Mouse (Mus musculus) thymus, adult 2 months (tissue): Measurements from ENCODE around the gene Snrnp25. TPM values are rescaled to one million over a fixed set of nuclear protein-coding genes. Genes with fewer than 3 reads are reported as not detected.
"Not testable (repeated sequence)": the region's sequence is repeated elsewhere in the genome, so short reads cannot be mapped to it uniquely, and the experiment has no call there.

Experiments used
- DNase-seq: peaks from one replicate; pipeline ENCODE4 v3.0.0; 2021
- H3K27ac ChIP-seq: fragments of 200-500 bp; 2 replicates; pipeline ENCODE4 v1.5.1; 2012; ENCODE audit warnings: low read length, control low read depth; ENCODE audit not compliant: control insufficient read depth, insufficient read depth
- H3K27me3 ChIP-seq: fragments of 200-500 bp; 2 replicates; pipeline ENCODE4 v1.6.1; 2012; ENCODE audit warnings: mild to moderate bottlenecking, low read length, moderate library complexity, mixed read lengths; ENCODE audit not compliant: control insufficient read depth, insufficient read depth
- H3K36me3 ChIP-seq: fragments of 200-500 bp; 2 replicates; pipeline ENCODE4 v1.6.1; 2012; ENCODE audit warnings: mild to moderate bottlenecking, low read length, moderate library complexity; ENCODE audit not compliant: control insufficient read depth, insufficient read depth
- H3K4me1 ChIP-seq: fragments of 200-500 bp; replicated peaks from 2 replicates; pipeline ENCODE4 v1.6.1; 2012; ENCODE audit warnings: low read length; ENCODE audit not compliant: control insufficient read depth, insufficient read depth
- H3K4me3 ChIP-seq: fragments of 200-500 bp; 2 replicates; pipeline ENCODE4 v1.5.1; 2012; ENCODE audit warnings: mild to moderate bottlenecking, low read length, control low read depth, moderate library complexity; ENCODE audit not compliant: control insufficient read depth, insufficient read depth
- CTCF ChIP-seq: fragments of 200-500 bp; IDR thresholded peaks from 2 replicates; pipeline ENCODE4 v1.5.1; 2012; ENCODE audit warnings: mild to moderate bottlenecking, control low read depth, low read length, moderate library complexity, borderline replicate concordance; ENCODE audit not compliant: control insufficient read depth, poor library complexity, insufficient read depth; ENCODE audit errors: extremely low read depth
- POLR2A ChIP-seq: fragments of 200-500 bp; IDR thresholded peaks from 2 replicates; pipeline ENCODE4 v1.6.1; 2012; ENCODE audit warnings: mild to moderate bottlenecking, low read length, control low read depth, moderate library complexity; ENCODE audit not compliant: control insufficient read depth, poor library complexity, insufficient read depth; ENCODE audit errors: extremely low read depth
- WGBS: fragments of 180-500 bp; shearing (Covaris S2); methylation state at CpG from one replicate; pipeline ENCODE4 v1.1.7; 2018; 5-methylcytosine and 5-hydroxymethylcytosine counted together
- polyA plus RNA-seq: library from polyadenylated mRNA; depleted of rRNA; stranded (reverse); fragments of >200 nt; gene quantifications from 2 replicates; pipeline ENCODE4 v1.2.3, GENCODE M21; 2012

The Snrnp25 gene
- polyA plus RNA-seq, 1 experiment: 56.3 TPM

DNA sequence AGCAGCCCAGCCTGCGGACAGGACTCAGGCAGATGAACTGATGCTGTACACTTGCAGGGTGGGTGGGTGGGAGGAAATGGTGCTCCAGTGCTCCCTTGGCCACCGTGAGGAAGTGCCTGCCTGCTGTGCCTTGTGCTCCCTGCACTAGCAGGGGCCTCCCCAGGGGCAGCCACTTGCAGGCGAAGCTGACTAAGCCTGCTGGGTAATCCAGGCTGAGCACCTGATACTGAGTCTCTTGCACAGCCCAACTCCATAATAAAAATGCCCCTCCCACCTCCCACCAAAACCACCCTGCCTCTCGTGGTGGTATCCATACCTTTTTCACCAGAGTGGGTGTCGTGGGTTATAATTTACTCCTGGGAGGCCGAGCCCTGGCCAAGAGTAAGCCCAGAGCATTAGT, 6.0 kb upstream of the Snrnp25 start:
- Histone ChIP-seq H3K4me1 (peaks cover 45% of the 10 kb centered on the region), H3K4me3 (no peak overlapping the region), H3K27me3 (no peaks in the 10 kb centered on the region), H3K36me3 (no peaks in the 10 kb centered on the region), H3K27ac (peak overlapping the region; percentile 52; the same call in 1 of the 2 replicates)
- TF ChIP-seq POLR2A (no peak), CTCF (no peak)
- WGBS: 28% methylated on average over 6 of the region's 6 CpGs
- peak; percentile 49 for DNase-seq

DNA sequence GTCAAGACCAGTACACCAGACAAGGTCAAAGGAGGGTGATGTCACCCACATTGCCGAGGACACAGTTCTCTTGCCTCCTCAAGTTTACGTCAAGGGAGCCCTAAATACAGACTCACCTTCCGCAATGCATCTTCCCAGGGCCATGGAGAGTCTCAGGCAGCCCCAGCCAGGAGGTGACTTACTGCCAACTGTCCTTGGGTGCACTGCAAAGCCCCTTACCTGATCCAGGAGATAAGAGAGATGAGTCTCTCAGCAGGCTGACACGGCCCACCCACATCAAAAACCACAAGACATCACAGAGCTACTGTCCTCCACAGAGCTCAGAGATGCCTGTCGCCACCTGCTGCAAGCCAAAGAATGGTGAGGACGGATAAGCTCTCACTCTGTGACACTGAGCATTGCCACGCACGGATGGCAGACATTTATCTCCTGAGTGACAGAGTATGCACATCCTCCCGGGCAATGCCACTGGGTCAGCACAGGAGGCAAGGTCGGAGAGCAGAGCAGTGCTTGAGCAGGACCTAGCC, 5.1 kb upstream of the Snrnp25 start, which contains the start of gene Il9r:
Il9r (minus strand) TSS at position 205 of the 527 bp plus-strand sequence.
- peak; percentile 74 for DNase-seq
- 0 out of 2 replicates have a peak within 1 kb of the TSS, but pooled peaks have one; percentile 10 for H3K4me3 ChIP-seq
- H3K36me3 ChIP-seq: no peaks in the 10 kb centered on the region
- peak within 1 kb of the TSS; percentile 52; the same call in 1 of the 2 replicates for H3K27ac ChIP-seq
- WGBS: 10% methylated on average over 10 of the region's 10 CpGs
- H3K4me1 ChIP-seq: peaks cover 50% of the 10 kb centered on the region
- TF ChIP-seq CTCF (no peak), POLR2A (no peak)
- H3K27me3 ChIP-seq: no peaks in the 10 kb centered on the region

DNA sequence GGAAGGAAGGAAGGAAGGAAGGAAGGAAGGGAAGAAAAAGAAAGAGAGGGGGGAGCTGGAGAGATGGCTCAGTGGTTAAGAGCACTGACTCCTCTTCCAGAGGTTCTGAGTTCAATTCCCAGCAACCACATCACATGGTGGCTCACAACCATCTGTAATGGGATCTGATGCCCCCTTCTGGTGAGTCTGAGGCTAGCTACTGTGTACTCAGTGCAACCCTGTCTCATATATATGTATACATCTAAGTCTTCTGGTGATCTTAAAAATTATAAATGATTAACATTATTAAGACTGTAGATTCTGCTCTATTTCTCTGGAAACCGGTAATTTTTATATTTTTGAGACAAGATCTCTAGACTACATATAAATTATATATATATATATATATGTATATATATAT, 4.2 kb upstream of the Snrnp25 start:
- H3K4me1 ChIP-seq: peaks cover 44% of the 10 kb centered on the region
- H3K27me3 ChIP-seq: not testable (repeated sequence)

DNA sequence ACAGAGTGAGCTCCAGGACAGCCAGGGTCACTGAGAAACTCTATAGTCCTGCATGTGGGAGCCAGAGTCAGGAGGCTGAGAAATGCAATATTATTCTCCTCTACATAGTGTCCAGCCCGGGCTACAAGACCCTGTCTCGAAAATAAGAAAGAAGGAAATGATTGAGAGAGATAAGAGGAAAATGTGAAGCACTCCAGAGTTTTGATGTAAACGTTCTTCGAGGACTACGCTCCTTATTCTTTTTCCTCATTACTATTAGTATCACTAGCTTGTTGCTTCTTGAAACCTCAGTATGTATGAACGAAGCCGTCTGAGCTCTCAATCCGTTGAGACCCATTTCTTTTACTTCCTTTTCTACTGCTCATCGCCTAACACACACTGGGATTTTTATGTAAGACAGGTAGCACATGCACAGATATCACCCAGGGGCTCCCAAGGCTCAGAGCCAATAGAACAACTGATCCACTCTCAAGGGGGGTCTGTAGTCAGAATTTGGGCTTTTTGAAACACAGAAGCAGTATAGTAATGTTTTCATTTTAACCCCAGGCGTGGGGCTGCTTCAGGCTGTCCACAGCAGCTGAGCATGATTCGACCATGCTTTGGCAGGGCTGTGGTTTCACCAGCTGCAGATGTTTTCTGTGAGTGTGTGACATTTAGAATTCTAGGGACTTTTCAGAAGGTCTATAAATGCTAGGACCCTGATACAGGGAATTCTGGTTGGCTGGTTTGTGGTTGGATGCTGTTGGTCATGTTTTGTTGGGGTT, 3.1 kb upstream of the Snrnp25 start:
- no peak for DNase-seq
- H3K27me3 ChIP-seq: no peaks in the 10 kb centered on the region
- no peak for TF ChIP-seq POLR2A
- TF ChIP-seq CTCF: no peak
- 32% methylated on average over 11 of the region's 11 CpGs for WGBS
- H3K36me3 ChIP-seq: no peaks in the 10 kb centered on the region
- H3K4me1 ChIP-seq: peaks cover 36% of the 10 kb centered on the region
- no peak overlapping the region for H3K27ac ChIP-seq
- H3K4me3 ChIP-seq: no peak overlapping the region

More for the DNA sequence above, 4.2 kb upstream of the Snrnp25 start:
- WGBS: 79% methylated on average over 1 of the region's 1 CpGs
- not testable (repeated sequence) for H3K27ac ChIP-seq, H3K4me3 ChIP-seq, H3K36me3 ChIP-seq
- DNase-seq: peak; percentile 38

DNA sequence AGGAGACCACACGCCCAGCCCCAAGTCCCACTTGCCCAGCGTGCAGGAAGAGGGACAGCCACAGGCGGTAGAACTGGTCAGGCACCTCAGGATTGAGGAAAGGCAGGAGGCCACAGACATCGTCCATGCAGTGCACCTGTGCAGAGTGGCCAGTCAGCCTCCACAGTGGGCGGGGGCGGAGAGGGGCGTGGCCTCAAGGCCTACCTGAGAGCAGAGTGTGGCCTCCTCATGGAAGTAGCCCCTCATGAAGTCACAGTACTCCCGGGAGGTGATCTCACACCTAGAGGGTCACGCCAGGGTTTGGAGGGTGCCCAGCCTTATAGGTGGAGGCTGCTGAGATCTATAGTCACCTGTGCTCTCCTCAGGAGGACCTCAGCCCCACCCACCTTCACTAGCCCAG, 5.4 kb downstream of the Snrnp25 start:
- H3K36me3 ChIP-seq: peaks cover 6% of the 10 kb centered on the region; the same call in 1 of the 2 replicates
- no peak overlapping the region for H3K27ac ChIP-seq
- no peak overlapping the region for H3K4me3 ChIP-seq
- H3K4me1 ChIP-seq: peaks cover 3% of the 10 kb centered on the region; the same call in 1 of the 2 replicates
- H3K27me3 ChIP-seq: no peaks in the 10 kb centered on the region
- DNase-seq: no peak
- no peak for TF ChIP-seq POLR2A
- no peak for TF ChIP-seq CTCF
- WGBS: 94% methylated on average over 9 of the region's 9 CpGs

DNA sequence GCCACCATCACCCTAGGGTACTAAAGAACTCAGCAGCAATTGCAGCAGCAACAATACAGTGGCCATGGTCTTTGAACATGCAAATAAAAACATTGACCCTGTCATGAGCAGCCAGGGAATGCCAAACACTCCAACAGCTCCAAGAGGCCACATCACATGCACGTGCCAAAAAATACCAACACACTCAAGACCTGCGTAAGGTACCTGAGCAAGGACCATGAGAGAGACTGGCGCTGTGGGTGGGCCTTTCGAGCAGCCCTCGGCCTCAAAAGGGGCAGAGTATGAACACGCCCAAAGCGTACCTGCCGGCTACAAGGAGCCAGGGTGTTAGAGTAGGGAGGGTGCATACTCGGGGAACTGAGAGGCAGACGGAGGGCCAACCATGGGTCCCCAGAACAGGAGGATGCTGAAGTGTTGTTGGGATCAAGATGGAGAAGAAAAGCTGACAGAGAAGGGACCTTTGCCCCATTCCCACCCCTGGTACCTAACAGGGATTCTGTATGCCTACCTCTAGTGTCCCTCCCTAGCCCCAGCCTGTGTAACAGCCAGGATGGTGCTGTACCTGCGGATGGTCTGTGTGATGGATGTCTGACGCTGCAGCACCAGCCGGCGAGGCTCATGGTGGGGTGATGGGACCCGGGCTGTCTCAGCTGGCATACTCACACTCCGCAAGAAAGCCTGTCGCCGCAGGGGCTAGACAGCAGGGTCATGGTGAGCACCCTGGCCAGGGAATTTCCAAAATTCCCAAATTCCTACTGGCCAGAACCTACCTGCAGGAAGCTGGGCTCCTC, 10.4 kb downstream of the Snrnp25 start:
- H3K27me3 ChIP-seq: peaks cover under 1% of the 10 kb centered on the region
- no peaks in the 10 kb centered on the region for H3K4me1 ChIP-seq
- TF ChIP-seq POLR2A (no peak), CTCF (no peak)
- 97% methylated on average over 18 of the region's 18 CpGs for WGBS
- no peaks in the 10 kb centered on the region for H3K36me3 ChIP-seq
- no peak overlapping the region for H3K4me3 ChIP-seq
- DNase-seq: no peak
- H3K27ac ChIP-seq: no peak overlapping the region
